Mouse (Mus musculus) CH12.LX (cell line): ENCODE results near the gene Pcgf1.

Experiments
- BHLHE40 ChIP-seq: IDR thresholded peaks from 2 replicates; pipeline ENCODE4 v1.6.1; 2011; ENCODE audit warnings: mild to moderate bottlenecking, low read depth, low read length, improper control_type of control experiment
- CHD2 ChIP-seq: IDR thresholded peaks from 2 replicates; pipeline ENCODE4 v1.6.1; 2011; ENCODE audit warnings: low read length, improper control_type of control experiment
- CTCF ChIP-seq, 2 experiments: IDR thresholded peaks in 1 of 2; conservative IDR thresholded peaks in 1 of 2; 2 replicates each; pipeline ENCODE4 v1.5.1; 2011 to 2012; ENCODE audit warnings: low read depth in 2 of 2, low read length in 2 of 2, improper control_type of control experiment in 1 of 2, inconsistent platforms in 1 of 2, mild to moderate bottlenecking in 1 of 2, moderate library complexity in 1 of 2
- EP300 ChIP-seq: IDR thresholded peaks from 2 replicates; pipeline ENCODE4 v1.6.1; 2011; ENCODE audit warnings: low read length, improper control_type of control experiment
- ETS1 ChIP-seq: conservative IDR thresholded peaks from 2 replicates; pipeline ENCODE4 v1.6.1; 2012; ENCODE audit warnings: low read depth, mild to moderate bottlenecking, inconsistent platforms, low read length, improper control_type of control experiment, moderate library complexity
- MAFK ChIP-seq: IDR thresholded peaks from 2 replicates; pipeline ENCODE4 v1.6.1; 2011; ENCODE audit warnings: low read length, improper control_type of control experiment; ENCODE audit not compliant: insufficient replicate concordance
- MAX ChIP-seq: IDR thresholded peaks from 2 replicates; pipeline ENCODE4 v1.6.1; 2011; ENCODE audit warnings: low read length, improper control_type of control experiment
- NRF1 ChIP-seq: IDR thresholded peaks from 2 replicates; pipeline ENCODE4 v1.6.1; 2014; ENCODE audit warnings: low read depth, mild to moderate bottlenecking, inconsistent platforms, low read length, improper control_type of control experiment, moderate library complexity
- POLR2A ChIP-seq: IDR thresholded peaks from 2 replicates; pipeline ENCODE4 v1.6.1; 2011; ENCODE audit warnings: low read depth, mild to moderate bottlenecking, improper control_type of control experiment, low read length
- SMC3 ChIP-seq: IDR thresholded peaks from 2 replicates; pipeline ENCODE4 v1.6.1; 2011; ENCODE audit warnings: low read depth, low read length, improper control_type of control experiment
- TCF12 ChIP-seq: IDR thresholded peaks from 2 replicates; pipeline ENCODE4 v1.6.1; 2014; ENCODE audit warnings: low read depth, mild to moderate bottlenecking, inconsistent platforms, low read length, improper control_type of control experiment
- USF1 ChIP-seq: IDR thresholded peaks from 2 replicates; pipeline ENCODE4 v1.6.1; 2014; ENCODE audit warnings: low read depth, mild to moderate bottlenecking, inconsistent platforms, low read length, improper control_type of control experiment
- ZMIZ1 ChIP-seq: IDR thresholded peaks from 2 replicates; pipeline ENCODE4 v1.6.1; 2012; ENCODE audit warnings: low read depth, mild to moderate bottlenecking, inconsistent platforms, low read length, improper control_type of control experiment
- ZNF384 ChIP-seq: IDR thresholded peaks from 2 replicates; pipeline ENCODE4 v1.6.1; 2012; ENCODE audit warnings: low read depth, low read length, improper control_type of control experiment, inconsistent platforms

DNA sequence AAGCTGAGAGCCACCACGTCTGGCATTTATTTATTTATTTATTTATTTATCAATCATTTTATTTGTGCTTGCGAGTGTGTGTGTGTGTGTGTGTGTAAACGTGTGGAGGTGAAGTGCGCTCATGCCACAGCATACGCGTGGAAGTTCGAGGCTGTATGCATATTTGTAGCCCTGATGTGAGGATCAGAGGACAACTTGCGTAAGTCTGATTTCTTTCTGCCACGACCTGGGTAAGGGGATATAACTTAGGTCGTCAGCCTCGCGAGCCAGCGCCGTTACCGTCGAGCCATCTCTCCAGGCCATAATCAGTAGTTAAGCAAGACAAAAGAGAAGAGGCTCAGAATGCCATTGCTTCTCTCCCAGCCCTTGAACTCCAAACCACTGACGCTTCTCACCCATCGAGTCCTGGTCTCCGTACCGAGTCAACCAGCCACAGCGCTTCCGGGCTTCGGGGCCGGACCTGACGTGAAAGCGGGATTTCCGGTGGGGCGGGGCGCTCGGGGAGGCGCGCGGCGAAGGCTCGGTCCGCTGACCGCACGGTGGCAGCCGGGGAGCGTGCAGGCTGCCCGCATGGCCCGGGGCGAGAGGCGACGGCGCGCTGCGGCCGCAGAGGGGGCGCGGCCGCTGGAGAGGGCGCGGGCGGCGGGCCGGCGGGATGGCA is 37.5 kb downstream of the Pcgf1 start, which contains the start of gene Mogs:
- TF ChIP-seq ETS1 (peak; percentile 32; the same call in 1 of the 2 replicates), CTCF (conservative IDR thresholded peaks at IDR 0.05 in 1 of 2, IDR thresholded peaks at IDR 0.05 in 1 of 2; ENCODE audit: low read depth in 2 of 2, low read length in 2 of 2) (peak in 1 of 2 experiments; percentile 63; a peak in 2 of 4 replicates), NRF1 (peak; percentile 51), POLR2A (peak; percentile 98), MAFK (no peak), MAX (peak; percentile 66), EP300 (no peak), ZMIZ1 (peak; percentile 85), TCF12 (peak; percentile 94), USF1 (no peak), SMC3 (peak; percentile 50), ZNF384 (no peak), BHLHE40 (peak; percentile 44; the same call in 1 of the 2 replicates), CHD2 (0 out of 2 replicates have a peak, but pooled peaks have one; percentile 28)
